Mouse (Mus musculus) myocyte (in vitro differentiated cells): ENCODE results near the gene Entpd5.

Source experiments
- POLR2A ChIP-seq: IDR thresholded peaks from one replicate; pipeline ENCODE4 v1.6.1; 2011; ENCODE audit warnings: low read depth, mild to moderate bottlenecking, control low read depth, moderate library complexity; ENCODE audit not compliant: insufficient read length
- TCF12 ChIP-seq: IDR thresholded peaks from one replicate; pipeline ENCODE4 v1.6.1; 2011; ENCODE audit warnings: mild to moderate bottlenecking, control low read depth; ENCODE audit not compliant: poor library complexity, insufficient read depth, severe bottlenecking

DNA sequence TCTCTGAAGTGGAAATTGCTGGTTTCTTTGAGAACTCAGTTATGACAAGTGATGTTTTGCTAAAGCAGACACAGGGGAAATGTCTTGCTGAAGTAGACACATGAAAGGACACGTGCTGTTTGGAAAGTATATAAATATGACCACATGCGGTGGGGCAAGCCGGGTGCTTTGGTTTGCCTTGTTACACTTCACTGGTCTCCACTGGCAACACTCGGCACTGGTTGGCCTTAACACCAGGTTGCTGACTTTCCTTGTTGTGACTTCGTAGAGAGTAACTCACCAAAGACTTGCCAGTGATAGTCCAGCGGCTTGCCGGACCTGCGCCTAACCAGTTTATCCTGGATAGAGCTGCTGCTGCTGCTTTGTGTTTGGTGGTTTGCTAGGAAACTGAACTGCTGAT, 20.7 kb downstream of the Entpd5 start:
- TF ChIP-seq POLR2A (no peak), TCF12 (no peak)
